Mouse (Mus musculus) cerebellum, adult 2 months (tissue): ENCODE results near the gene Cfap300.

Experiments used
- CTCF ChIP-seq: fragments of 200-500 bp; IDR thresholded peaks from 2 replicates; pipeline ENCODE4 v1.5.1; 2011; ENCODE audit warnings: low read depth, mild to moderate bottlenecking, control low read depth, low read length, moderate library complexity, borderline replicate concordance; ENCODE audit not compliant: insufficient read depth
- POLR2A ChIP-seq: fragments of 200-500 bp; IDR thresholded peaks from 2 replicates; pipeline ENCODE4 v1.6.1; 2011; ENCODE audit warnings: low read length, control low read depth, borderline replicate concordance; ENCODE audit not compliant: insufficient read depth

DNA sequence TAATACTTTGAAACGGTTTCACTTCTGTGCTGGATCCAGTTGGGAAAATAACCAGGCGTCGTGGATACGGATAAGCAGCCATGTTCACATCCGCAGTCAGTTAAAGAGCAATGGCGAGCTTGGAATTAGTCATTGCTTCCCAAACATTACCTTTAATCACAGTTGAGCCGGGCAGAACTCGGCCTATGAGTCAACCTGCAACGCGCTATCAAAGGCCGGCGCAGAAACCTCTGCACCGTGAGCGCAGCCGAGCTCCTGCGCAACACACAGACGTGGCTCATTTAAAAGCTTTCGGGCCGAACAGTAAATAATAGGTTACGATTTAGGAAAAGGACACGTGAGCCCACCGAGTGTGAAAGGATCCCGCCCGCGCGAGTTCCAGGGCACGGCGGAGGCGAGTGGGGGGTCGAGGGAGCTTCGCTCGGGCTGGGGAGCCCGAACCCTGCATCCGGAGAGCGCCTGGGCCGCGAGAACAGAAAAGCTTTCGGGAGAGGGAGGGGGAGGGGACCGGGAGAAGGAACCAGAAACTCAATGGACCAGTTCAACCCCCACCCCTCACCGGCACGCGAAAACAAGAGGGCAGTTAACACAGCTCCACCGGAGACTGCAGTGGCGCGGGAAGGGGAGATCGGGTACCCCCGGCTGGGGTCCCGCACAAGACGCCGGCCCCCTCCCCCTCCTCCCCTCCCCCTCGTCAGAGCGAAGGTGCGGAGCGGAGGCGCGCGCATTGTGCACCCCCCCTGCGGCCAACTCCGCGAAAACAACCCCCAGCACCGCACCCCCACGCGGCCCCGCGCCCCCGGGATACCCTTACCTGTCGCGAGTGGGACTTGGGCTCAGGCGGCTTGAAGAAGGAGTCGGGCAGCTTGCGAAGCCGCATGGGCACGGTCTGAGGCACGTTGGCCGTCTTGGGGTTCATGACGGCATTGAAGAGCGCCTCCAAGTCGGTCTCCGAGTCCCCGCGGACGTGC lies 39.0 kb downstream of the Cfap300 start:
- no peak for TF ChIP-seq POLR2A
- TF ChIP-seq CTCF: no peak
